Mouse (Mus musculus): ENCODE results near the gene U2af1.

- TF ChIP-seq TAL1 (IDR thresholded peaks at IDR 0.05; ENCODE audit: low read length) (no peak), GATA1 (IDR thresholded peaks at IDR 0.05; ENCODE audit: low read length) (no peak)
Measured at GRCm38 (mm10) chr17:31642331-31642730, 16.4 kb downstream of the U2af1 start.

Measured in erythroblast, embryonic 14.5 days (primary cell).